Mouse (Mus musculus): Measurements from ENCODE around the gene Brsk2. TPM values are rescaled to one million over a fixed set of nuclear protein-coding genes. Genes with fewer than 3 reads are reported as not detected.
A peak's percentile ranks its signal among the peaks of the same experiment; 100 is the strongest.

Gene Brsk2
- polyA plus RNA-seq, 1 experiment from 2014 or later: 13.8 TPM

GRCm38 (mm10) chr7:141924917-141925316 is 24.6 kb upstream of the Brsk2 start:
- Histone ChIP-seq H3K36me3 (ENCODE audit: control insufficient read depth, insufficient read depth, low read length) (no peaks in the 10 kb centered on the region), H3K4me2 (ENCODE audit: low read depth, low read length, severe bottlenecking) (no peak overlapping the region), H3K27me3 (ENCODE audit: control insufficient read depth, insufficient read depth, low read length) (no peaks in the 10 kb centered on the region), H3K9ac (ENCODE audit: low read length) (no peak overlapping the region), H3K4me1 (replicated peaks; ENCODE audit: control insufficient read depth, insufficient read depth, low read length) (no peaks in the 10 kb centered on the region), H3K4me3 (ENCODE audit: low read depth, low read length) (no peak overlapping the region), H3K27ac (ENCODE audit: low read depth, low read length) (no peak overlapping the region), H3K9me3 (ENCODE audit: control insufficient read depth, low read length) (no peaks in the 10 kb centered on the region)
- ATAC-seq (replicated peaks; ENCODE audit: low FRiP score) (peak; percentile 44; the same call in 1 of the 2 replicates), DNase-seq (ENCODE audit: low spot score) (peak; percentile 93)
- 8% methylated on average over 7 of the region's 7 CpGs for WGBS

- DNase-seq (ENCODE audit: low spot score) (no peak), ATAC-seq (replicated peaks; ENCODE audit: low FRiP score) (no peak)
- H3K4me3 ChIP-seq (ENCODE audit: low read depth, low read length): no peak overlapping the region
- WGBS: 77% methylated on average over 10 of the region's 10 CpGs
- no peak overlapping the region for H3K4me2 ChIP-seq (ENCODE audit: low read depth, low read length, severe bottlenecking)
- no peaks in the 10 kb centered on the region for H3K9me3 ChIP-seq (ENCODE audit: control insufficient read depth, low read length)
- H3K27ac ChIP-seq (ENCODE audit: low read depth, low read length): no peak overlapping the region
- H3K4me1 ChIP-seq (replicated peaks; ENCODE audit: control insufficient read depth, insufficient read depth, low read length): no peaks in the 10 kb centered on the region
- H3K36me3 ChIP-seq (ENCODE audit: control insufficient read depth, insufficient read depth, low read length): no peaks in the 10 kb centered on the region
- no peak overlapping the region for H3K9ac ChIP-seq (ENCODE audit: low read length)
- no peaks in the 10 kb centered on the region for H3K27me3 ChIP-seq (ENCODE audit: control insufficient read depth, insufficient read depth, low read length)
Observed at GRCm38 (mm10) chr7:141928642-141929041, 20.9 kb upstream of the Brsk2 start.

- no peaks in the 10 kb centered on the region for H3K36me3 ChIP-seq (ENCODE audit: control insufficient read depth, insufficient read depth, low read length)
- H3K4me2 ChIP-seq (ENCODE audit: low read depth, low read length, severe bottlenecking): no peak overlapping the region
- H3K9me3 ChIP-seq (ENCODE audit: control insufficient read depth, low read length): no peaks in the 10 kb centered on the region
- no peak overlapping the region for H3K9ac ChIP-seq (ENCODE audit: low read length)
- H3K27ac ChIP-seq (ENCODE audit: low read depth, low read length): peak overlapping the region; percentile 62
- DNase-seq (ENCODE audit: low spot score) (no peak), ATAC-seq (replicated peaks; ENCODE audit: low FRiP score) (peak; percentile 78)
- H3K27me3 ChIP-seq (ENCODE audit: control insufficient read depth, insufficient read depth, low read length): no peaks in the 10 kb centered on the region
- WGBS: 65% methylated on average over 7 of the region's 7 CpGs
- H3K4me3 ChIP-seq (ENCODE audit: low read depth, low read length): no peak overlapping the region
- no peaks in the 10 kb centered on the region for H3K4me1 ChIP-seq (replicated peaks; ENCODE audit: control insufficient read depth, insufficient read depth, low read length)
Observed at GRCm38 (mm10) chr7:141934128-141934898, 15.2 kb upstream of the Brsk2 start.

GRCm38 (mm10) chr7:141934951-141935350 is 14.6 kb upstream of the Brsk2 start:
- Histone ChIP-seq H3K4me1 (replicated peaks; ENCODE audit: control insufficient read depth, insufficient read depth, low read length) (no peaks in the 10 kb centered on the region), H3K36me3 (ENCODE audit: control insufficient read depth, insufficient read depth, low read length) (no peaks in the 10 kb centered on the region), H3K9me3 (ENCODE audit: control insufficient read depth, low read length) (no peaks in the 10 kb centered on the region), H3K27me3 (ENCODE audit: control insufficient read depth, insufficient read depth, low read length) (no peaks in the 10 kb centered on the region), H3K4me2 (ENCODE audit: low read depth, low read length, severe bottlenecking) (no peak overlapping the region), H3K4me3 (ENCODE audit: low read depth, low read length) (no peak overlapping the region), H3K9ac (ENCODE audit: low read length) (no peak overlapping the region), H3K27ac (ENCODE audit: low read depth, low read length) (peak overlapping the region; percentile 62)
- no peak for DNase-seq (ENCODE audit: low spot score)
- no peak for ATAC-seq (replicated peaks; ENCODE audit: low FRiP score)
- 91% methylated on average over 6 of the region's 6 CpGs for WGBS

GRCm38 (mm10) chr7:141943444-141943843 is 6.1 kb upstream of the Brsk2 start:
- no peak overlapping the region for H3K4me2 ChIP-seq (ENCODE audit: low read depth, low read length, severe bottlenecking)
- H3K36me3 ChIP-seq (ENCODE audit: control insufficient read depth, insufficient read depth, low read length): no peaks in the 10 kb centered on the region
- no peaks in the 10 kb centered on the region for H3K27me3 ChIP-seq (ENCODE audit: control insufficient read depth, insufficient read depth, low read length)
- H3K9ac ChIP-seq (ENCODE audit: low read length): no peak overlapping the region
- WGBS: 86% methylated on average over 5 of the region's 5 CpGs
- no peak overlapping the region for H3K27ac ChIP-seq (ENCODE audit: low read depth, low read length)
- DNase-seq (ENCODE audit: low spot score) (no peak), ATAC-seq (replicated peaks; ENCODE audit: low FRiP score) (no peak)
- no peak overlapping the region for H3K4me3 ChIP-seq (ENCODE audit: low read depth, low read length)
- peaks cover 5% of the 10 kb centered on the region; the same call in 1 of the 2 replicates for H3K4me1 ChIP-seq (replicated peaks; ENCODE audit: control insufficient read depth, insufficient read depth, low read length)
- no peaks in the 10 kb centered on the region for H3K9me3 ChIP-seq (ENCODE audit: control insufficient read depth, low read length)

- Histone ChIP-seq H3K9ac (ENCODE audit: low read length) (0 out of 2 replicates have a peak overlapping the region, but pooled peaks have one; percentile 0), H3K27ac (ENCODE audit: low read depth, low read length) (no peak overlapping the region; the same call in 1 of the 2 replicates), H3K36me3 (ENCODE audit: control insufficient read depth, insufficient read depth, low read length) (no peaks in the 10 kb centered on the region), H3K4me3 (ENCODE audit: low read depth, low read length) (no peak overlapping the region), H3K27me3 (ENCODE audit: control insufficient read depth, insufficient read depth, low read length) (peaks cover 4% of the 10 kb centered on the region; the same call in 1 of the 2 replicates), H3K9me3 (ENCODE audit: control insufficient read depth, low read length) (no peaks in the 10 kb centered on the region), H3K4me2 (ENCODE audit: low read depth, low read length, severe bottlenecking) (no peak overlapping the region), H3K4me1 (replicated peaks; ENCODE audit: control insufficient read depth, insufficient read depth, low read length) (peaks cover 8% of the 10 kb centered on the region)
- 24% methylated on average over 7 of the region's 7 CpGs for WGBS
- peak; percentile 61 for DNase-seq (ENCODE audit: low spot score)
- ATAC-seq (replicated peaks; ENCODE audit: low FRiP score): no peak
Observed at GRCm38 (mm10) chr7:141945927-141946326, 3.6 kb upstream of the Brsk2 start.

GRCm38 (mm10) chr7:141947512-141947911 is 2.0 kb upstream of the Brsk2 start:
- ATAC-seq (replicated peaks; ENCODE audit: low FRiP score) (no peak), DNase-seq (ENCODE audit: low spot score) (no peak)
- Histone ChIP-seq H3K9ac (ENCODE audit: low read length) (no peak overlapping the region), H3K27ac (ENCODE audit: low read depth, low read length) (no peak overlapping the region), H3K27me3 (ENCODE audit: control insufficient read depth, insufficient read depth, low read length) (peaks cover 4% of the 10 kb centered on the region; the same call in 1 of the 2 replicates), H3K4me3 (ENCODE audit: low read depth, low read length) (no peak overlapping the region), H3K9me3 (ENCODE audit: control insufficient read depth, low read length) (no peaks in the 10 kb centered on the region), H3K4me1 (replicated peaks; ENCODE audit: control insufficient read depth, insufficient read depth, low read length) (peaks cover 8% of the 10 kb centered on the region), H3K36me3 (ENCODE audit: control insufficient read depth, insufficient read depth, low read length) (peaks cover 4% of the 10 kb centered on the region; the same call in 1 of the 2 replicates), H3K4me2 (ENCODE audit: low read depth, low read length, severe bottlenecking) (no peak overlapping the region)

GRCm38 (mm10) chr7:141948045-141948444 is 1.5 kb upstream of the Brsk2 start:
- Histone ChIP-seq H3K4me1 (replicated peaks; ENCODE audit: control insufficient read depth, insufficient read depth, low read length) (peaks cover 8% of the 10 kb centered on the region), H3K4me3 (ENCODE audit: low read depth, low read length) (no peak overlapping the region)
- no peak for ATAC-seq (replicated peaks; ENCODE audit: low FRiP score)

GRCm38 (mm10) chr7:141949799-141950103 is 200 bp downstream of the Brsk2 start:
- H3K36me3 ChIP-seq (ENCODE audit: control insufficient read depth, insufficient read depth, low read length): peaks cover 4% of the 10 kb centered on the region; the same call in 1 of the 2 replicates
- H3K4me3 ChIP-seq (ENCODE audit: low read depth, low read length): peak overlapping the region; percentile 93
- DNase-seq (ENCODE audit: low spot score) (no peak), ATAC-seq (replicated peaks; ENCODE audit: low FRiP score) (peak; percentile 35; the same call in 1 of the 2 replicates)
- peaks cover 10% of the 10 kb centered on the region for H3K4me1 ChIP-seq (replicated peaks; ENCODE audit: control insufficient read depth, insufficient read depth, low read length)
- H3K9ac ChIP-seq (ENCODE audit: low read length): peak overlapping the region; percentile 98
- no peaks in the 10 kb centered on the region for H3K9me3 ChIP-seq (ENCODE audit: control insufficient read depth, low read length)
- peak overlapping the region; percentile 57; the same call in 1 of the 2 replicates for H3K4me2 ChIP-seq (ENCODE audit: low read depth, low read length, severe bottlenecking)
- 1% methylated on average over 18 of the region's 54 CpGs for WGBS
- H3K27ac ChIP-seq (ENCODE audit: low read depth, low read length): peak overlapping the region; percentile 90
- H3K27me3 ChIP-seq (ENCODE audit: control insufficient read depth, insufficient read depth, low read length): peaks cover 4% of the 10 kb centered on the region; the same call in 1 of the 2 replicates

More at GRCm38 (mm10) chr7:141948045-141948444, 1.5 kb upstream of the Brsk2 start:
- DNase-seq (ENCODE audit: low spot score): no peak
- 67% methylated on average over 1 of the region's 1 CpGs for WGBS
- peaks cover 4% of the 10 kb centered on the region; the same call in 1 of the 2 replicates for H3K36me3 ChIP-seq (ENCODE audit: control insufficient read depth, insufficient read depth, low read length)
- H3K27me3 ChIP-seq (ENCODE audit: control insufficient read depth, insufficient read depth, low read length): peaks cover 4% of the 10 kb centered on the region; the same call in 1 of the 2 replicates
- H3K9me3 ChIP-seq (ENCODE audit: control insufficient read depth, low read length): no peaks in the 10 kb centered on the region
- H3K27ac ChIP-seq (ENCODE audit: low read depth, low read length): no peak overlapping the region
- no peak overlapping the region for H3K9ac ChIP-seq (ENCODE audit: low read length)
- no peak overlapping the region for H3K4me2 ChIP-seq (ENCODE audit: low read depth, low read length, severe bottlenecking)

Measured in forebrain, embryonic 11.5 days (tissue).